Mouse (Mus musculus) inflammation-experienced regulatory T-cells, adult 6 months (primary cell): ENCODE measurements around the gene Aoc2. TPM values are rescaled to one million over a fixed set of nuclear protein-coding genes. Genes with fewer than 3 reads are reported as not detected.

Experiments used
- ATAC-seq: one replicate; pipeline ENCODE4 v1.8.0; 2017
- polyA plus RNA-seq, 3 experiments: library from polyadenylated mRNA; unstranded; fragments of 100-300 nt; shearing (Covaris generic); gene quantifications; one replicate each; pipeline ENCODE4 v1.2.1; 2017

The Aoc2 gene
- 10 to 100 TPM in 1 of 3 experiments, 1 to 10 TPM in 2; 2.5 to 12.3 (median 4.9) TPM for polyA plus RNA-seq

- no peak for ATAC-seq
Observed at GRCm38 (mm10) chr11:101324763-101325162, at the start of gene Aoc2. Gene Aoc2 (plus strand): TSS chr11:101325063.

- ATAC-seq = no peak
Observed at GRCm38 (mm10) chr11:101275309-101275708, 49.6 kb upstream of the Aoc2 start.

- ATAC-seq = no peak
Observed at GRCm38 (mm10) chr11:101276319-101277070, 48.4 kb upstream of the Aoc2 start.

GRCm38 (mm10) chr11:101277381-101278222, 47.3 kb upstream of the Aoc2 start:
- ATAC-seq = no peak

- ATAC-seq = peak; percentile 99
Observed at GRCm38 (mm10) chr11:101278223-101279192, 46.4 kb upstream of the Aoc2 start, which contains the start of the genes Cntd1 and Coa3. Gene Cntd1 (plus strand): TSS chr11:101279012. Gene Coa3 (minus strand): TSS chr11:101279114.

- ATAC-seq = no peak
Observed at GRCm38 (mm10) chr11:101279193-101279569, 45.7 kb upstream of the Aoc2 start.

GRCm38 (mm10) chr11:101280837-101281236, 44.0 kb upstream of the Aoc2 start:
- no peak for ATAC-seq

GRCm38 (mm10) chr11:101282896-101283295, 42.0 kb upstream of the Aoc2 start:
- ATAC-seq = no peak

GRCm38 (mm10) chr11:101283805-101284204, 41.1 kb upstream of the Aoc2 start:
- ATAC-seq = no peak

- ATAC-seq = no peak
Observed at GRCm38 (mm10) chr11:101287306-101287705, 37.6 kb upstream of the Aoc2 start.

GRCm38 (mm10) chr11:101291231-101291630, 33.6 kb upstream of the Aoc2 start:
- ATAC-seq = no peak

GRCm38 (mm10) chr11:101295191-101295590, 29.7 kb upstream of the Aoc2 start:
- ATAC-seq = no peak

GRCm38 (mm10) chr11:101300881-101301280, 24.0 kb upstream of the Aoc2 start:
- ATAC-seq = no peak

- ATAC-seq = no peak
Observed at GRCm38 (mm10) chr11:101301299-101302003, 23.4 kb upstream of the Aoc2 start.

GRCm38 (mm10) chr11:101302004-101302798, 22.7 kb upstream of the Aoc2 start, which contains the start of gene Becn1:
Gene Becn1 (minus strand): TSS chr11:101302286.
- peak; percentile 96 for ATAC-seq

- no peak for ATAC-seq
Observed at GRCm38 (mm10) chr11:101307744-101308143, 17.1 kb upstream of the Aoc2 start.

- no peak for ATAC-seq
Observed at GRCm38 (mm10) chr11:101311083-101311482, 13.8 kb upstream of the Aoc2 start.

GRCm38 (mm10) chr11:101312150-101312549, 12.7 kb upstream of the Aoc2 start:
- ATAC-seq = no peak

GRCm38 (mm10) chr11:101314567-101314966, 10.3 kb upstream of the Aoc2 start:
- ATAC-seq = no peak

GRCm38 (mm10) chr11:101315082-101315650, 9.7 kb upstream of the Aoc2 start:
- ATAC-seq = no peak
